Mouse (Mus musculus): ENCODE data around the gene Wdr31. TPM values are rescaled to one million over a fixed set of nuclear protein-coding genes. Genes with fewer than 3 reads are reported as not detected.

Wdr31 gene
- total RNA-seq, 2 experiments from 2014 or later, result 6.9 to 8.8 TPM

GRCm38 (mm10) chr4:62513998-62514506 lies 43.4 kb upstream of the Wdr31 start:
- DNase-seq (ENCODE audit: extremely low spot score in 1 of 2, low spot score in 2 of 2), result no peak
- intact Hi-C loops (cut with DNase I), result no loop called here
- H3K27ac ChIP-seq, result no peak overlapping the region
- TF ChIP-seq CTCF (IDR thresholded peaks at IDR 0.05), result no peak
- no peak overlapping the region for H3K4me3 ChIP-seq

GRCm38 (mm10) chr4:62509946-62510345 lies 39.2 kb upstream of the Wdr31 start:
- TF ChIP-seq CTCF (IDR thresholded peaks at IDR 0.05), result no peak
- intact Hi-C loops (cut with DNase I), result no loop called here

GRCm38 (mm10) chr4:62508839-62509238 lies 38.1 kb upstream of the Wdr31 start:
- no peak overlapping the region for H3K27ac ChIP-seq
- no peak for TF ChIP-seq CTCF (IDR thresholded peaks at IDR 0.05)
- H3K4me3 ChIP-seq, result no peak overlapping the region
- intact Hi-C loops (cut with DNase I), result no loop called here
- no peak for DNase-seq (ENCODE audit: extremely low spot score in 1 of 2, low spot score in 2 of 2)

More at GRCm38 (mm10) chr4:62509946-62510345, 39.2 kb upstream of the Wdr31 start:
- Histone ChIP-seq H3K27ac (no peak overlapping the region), H3K4me3 (no peak overlapping the region)
- no peak for DNase-seq (ENCODE audit: extremely low spot score in 1 of 2, low spot score in 2 of 2)

- Histone ChIP-seq H3K27ac (no peak overlapping the region), H3K4me3 (no peak overlapping the region)
- TF ChIP-seq CTCF (IDR thresholded peaks at IDR 0.05), result peak; percentile 34
- intact Hi-C loops (cut with DNase I), result no loop called here
- DNase-seq (ENCODE audit: extremely low spot score in 1 of 2, low spot score in 2 of 2), result no peak
Measured at GRCm38 (mm10) chr4:62506798-62507197, 36.1 kb upstream of the Wdr31 start.

GRCm38 (mm10) chr4:62505991-62506390 lies 35.3 kb upstream of the Wdr31 start:
- intact Hi-C loops (cut with DNase I), result no loop called here
- no peak for TF ChIP-seq CTCF (IDR thresholded peaks at IDR 0.05)
- DNase-seq (ENCODE audit: extremely low spot score in 1 of 2, low spot score in 2 of 2), result no peak
- H3K27ac ChIP-seq, result no peak overlapping the region
- H3K4me3 ChIP-seq, result no peak overlapping the region

GRCm38 (mm10) chr4:62503374-62503970 lies 32.8 kb upstream of the Wdr31 start, which contains the start of gene Hdhd3:
Gene Hdhd3 (minus strand): TSS chr4:62503467.
- no peak for TF ChIP-seq CTCF (IDR thresholded peaks at IDR 0.05)
- Histone ChIP-seq H3K4me3 (peak within 1 kb of the TSS; percentile 82), H3K27ac (peak within 1 kb of the TSS; percentile 95)
- intact Hi-C loops (cut with DNase I), result loop anchor here (5.0 kb wide), 1 partner anchor 96 kb away; the partner anchor contains the start of genes Cdc26 and Prpf4
- no peak for DNase-seq (ENCODE audit: extremely low spot score in 1 of 2, low spot score in 2 of 2)

DNA sequence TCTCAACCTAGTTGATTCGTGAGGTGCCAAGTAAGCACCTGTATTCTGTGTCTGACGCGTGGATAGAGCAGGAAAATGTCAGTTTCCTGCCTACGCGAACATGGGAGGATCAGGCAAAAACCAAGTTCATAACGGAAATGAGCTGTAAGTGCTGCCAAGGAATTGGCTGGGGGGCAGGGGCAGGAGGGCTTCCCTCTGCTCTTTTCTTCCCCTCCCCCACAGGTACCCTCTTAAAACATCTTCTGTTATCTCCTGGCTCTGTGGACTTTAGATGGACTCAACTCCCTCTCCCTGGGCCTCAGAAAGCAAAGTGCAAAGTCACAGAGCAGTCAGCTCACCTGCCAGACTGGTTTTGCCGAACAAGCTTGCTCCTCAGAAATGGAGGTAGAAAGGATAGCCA lies 32.3 kb upstream of the Wdr31 start:
- intact Hi-C loops (cut with DNase I), result loop anchor here (1.0 to 5.0 kb wide), 2 partner anchors 22 to 96 kb away; partner anchors contain the start of genes 4933430I17Rik, Cdc26, Pole3 and Prpf4
- DNase-seq (ENCODE audit: extremely low spot score in 1 of 2, low spot score in 2 of 2), result no peak
- no peak overlapping the region for H3K27ac ChIP-seq
- H3K4me3 ChIP-seq, result no peak overlapping the region
- TF ChIP-seq CTCF (IDR thresholded peaks at IDR 0.05), result no peak

GRCm38 (mm10) chr4:62501964-62502732 lies 31.5 kb upstream of the Wdr31 start:
- peak; percentile 88 for DNase-seq (ENCODE audit: extremely low spot score in 1 of 2, low spot score in 2 of 2)
- intact Hi-C loops (cut with DNase I), result loop anchor here (1.0 to 5.0 kb wide), 2 partner anchors 23 to 95 kb away; partner anchors contain the start of genes 4933430I17Rik, Cdc26, Pole3 and Prpf4
- Histone ChIP-seq H3K4me3 (peak overlapping the region; percentile 82), H3K27ac (peak overlapping the region; percentile 95)
- TF ChIP-seq CTCF (IDR thresholded peaks at IDR 0.05), result no peak

DNA sequence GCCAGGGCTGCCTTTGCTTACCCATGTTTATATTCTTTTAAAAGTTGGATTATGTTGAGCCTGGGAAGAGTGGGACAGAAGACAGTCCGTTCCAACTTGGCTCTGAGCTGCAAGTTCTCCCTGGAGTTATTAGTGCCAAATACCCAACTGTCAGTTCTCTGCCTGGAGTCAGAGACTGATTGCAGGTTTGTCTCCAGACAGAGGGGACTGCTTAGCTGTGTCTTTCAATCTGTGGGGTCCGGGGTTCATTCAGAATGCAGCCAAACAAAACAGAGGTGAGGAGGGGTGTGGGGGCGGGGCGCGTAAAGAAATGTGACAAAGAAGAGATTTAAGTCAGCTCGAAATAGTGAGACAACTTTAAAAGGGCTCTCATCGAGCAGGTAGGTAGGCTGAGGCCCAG lies 30.8 kb upstream of the Wdr31 start:
- intact Hi-C loops (cut with DNase I), result loop anchor here (5.0 kb wide), 1 partner anchor 94 kb away; the partner anchor contains the start of genes Cdc26 and Prpf4
- no peak for TF ChIP-seq CTCF (IDR thresholded peaks at IDR 0.05)
- no peak for DNase-seq (ENCODE audit: extremely low spot score in 1 of 2, low spot score in 2 of 2)
- Histone ChIP-seq H3K4me3 (peak overlapping the region; percentile 82), H3K27ac (peak overlapping the region; percentile 95)

GRCm38 (mm10) chr4:62500799-62501198 lies 30.1 kb upstream of the Wdr31 start:
- DNase-seq (ENCODE audit: extremely low spot score in 1 of 2, low spot score in 2 of 2), result no peak
- intact Hi-C loops (cut with DNase I), result loop anchor here (5.0 kb wide), 1 partner anchor 93 kb away; the partner anchor contains the start of genes Cdc26 and Prpf4
- TF ChIP-seq CTCF (IDR thresholded peaks at IDR 0.05), result no peak
- Histone ChIP-seq H3K27ac (no peak overlapping the region), H3K4me3 (no peak overlapping the region)

DNA sequence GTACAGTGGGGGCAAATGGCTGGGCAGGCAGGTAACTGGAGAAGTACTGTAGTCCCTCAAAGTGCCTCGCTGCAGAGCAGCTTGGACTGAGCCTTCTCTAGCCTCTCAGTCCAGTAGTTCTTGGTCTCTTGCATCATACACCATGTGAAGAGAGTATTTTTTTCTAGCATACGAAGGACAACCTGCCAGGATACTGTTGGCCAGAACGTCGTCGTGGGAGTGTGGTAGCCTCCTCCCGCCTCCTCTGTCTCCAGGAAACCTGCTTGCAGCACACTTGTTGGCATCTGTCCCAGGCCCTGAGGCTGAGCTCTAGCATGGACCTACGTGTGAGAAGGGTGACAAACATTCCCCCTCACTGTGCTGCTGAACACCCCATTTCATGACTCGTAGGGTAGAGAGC lies 26.1 kb upstream of the Wdr31 start:
- intact Hi-C loops (cut with DNase I), result loop anchor here (1.0 to 5.0 kb wide), 2 partner anchors 25 to 40 kb away; no protein-coding TSS in a partner anchor
- TF ChIP-seq CTCF (IDR thresholded peaks at IDR 0.05), result no peak
- Histone ChIP-seq H3K27ac (no peak overlapping the region), H3K4me3 (no peak overlapping the region)
- DNase-seq (ENCODE audit: extremely low spot score in 1 of 2, low spot score in 2 of 2), result peak; percentile 53 to 65

DNA sequence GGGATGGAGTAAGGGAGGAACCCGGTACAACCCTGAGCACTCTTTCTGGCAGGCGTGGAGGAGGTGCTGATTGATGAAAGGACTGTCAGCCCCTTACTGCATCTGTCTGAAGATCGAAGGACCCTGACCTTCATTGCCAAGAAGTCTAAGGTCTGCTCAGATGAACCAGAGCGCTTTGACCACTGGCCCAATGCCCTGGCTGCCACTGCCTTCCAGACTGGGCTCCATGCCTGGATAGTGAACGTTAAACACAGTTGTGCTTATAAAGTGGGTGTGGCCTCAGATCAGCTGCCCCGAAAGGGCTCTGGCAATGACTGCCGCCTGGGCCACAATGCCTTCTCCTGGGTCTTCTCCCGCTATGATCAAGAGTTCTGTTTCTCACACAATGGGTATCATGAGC lies 25.2 kb upstream of the Wdr31 start:
- intact Hi-C loops (cut with DNase I), result loop anchor here (1.0 to 5.0 kb wide), 2 partner anchors 24 to 39 kb away; no protein-coding TSS in a partner anchor
- DNase-seq (ENCODE audit: extremely low spot score in 1 of 2, low spot score in 2 of 2), result no peak
- no peak for TF ChIP-seq CTCF (IDR thresholded peaks at IDR 0.05)
- Histone ChIP-seq H3K27ac (no peak overlapping the region), H3K4me3 (no peak overlapping the region)

Measured in left cerebral cortex, adult 2 months (tissue).